Mouse (Mus musculus) small intestine, adult 2 months (tissue): ENCODE results near the gene Tcirg1.

Experiments
- CTCF ChIP-seq: fragments of 200-500 bp; IDR thresholded peaks from 2 replicates; pipeline ENCODE4 v1.5.1; 2012; ENCODE audit warnings: low read depth, mild to moderate bottlenecking, control low read depth, inconsistent platforms, low read length, moderate library complexity, mixed read lengths; ENCODE audit not compliant: insufficient replicate concordance, insufficient read length; ENCODE audit errors: extremely low read depth
- POLR2A ChIP-seq: fragments of 200-500 bp; IDR thresholded peaks from 2 replicates; pipeline ENCODE4 v1.6.1; 2012; ENCODE audit warnings: low read depth, mild to moderate bottlenecking, control low read depth, inconsistent platforms, low read length, moderate library complexity

DNA sequence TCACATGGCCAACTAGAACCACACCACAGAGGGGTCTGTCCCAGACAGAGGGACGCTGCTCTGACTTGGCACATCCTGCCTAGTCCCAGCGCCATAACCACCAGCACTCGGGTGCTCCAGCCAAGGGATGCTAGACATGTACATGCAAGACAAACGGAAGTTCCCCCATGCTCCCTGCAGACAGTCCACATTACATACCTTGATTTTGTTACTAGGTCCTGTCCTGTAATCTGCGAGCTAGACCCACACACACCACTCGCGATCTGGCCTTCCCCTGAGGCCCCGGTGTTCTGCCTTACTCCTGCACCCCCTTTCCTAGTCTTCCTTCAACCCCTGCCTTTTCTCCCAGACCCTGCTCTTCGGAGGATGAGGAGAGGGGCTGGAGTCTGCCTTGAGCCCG lies 607 bp downstream of the Tcirg1 start:
- TF ChIP-seq POLR2A (no peak), CTCF (no peak)
